Mouse (Mus musculus): ENCODE data around the gene Fcor. TPM values are rescaled to one million over a fixed set of nuclear protein-coding genes. Genes with fewer than 3 reads are reported as not detected.
A peak's percentile ranks its signal among the peaks of the same experiment; 100 is the strongest.

Gene Fcor
- total RNA-seq (2021), result 1 to 10 TPM; 2.5 to 2.9 TPM
- long read RNA-seq, experiment 1, partial matches to known transcripts, result 0 of 1 reads
- long read RNA-seq, experiment 1, other reads (novel, unspliced or antisense), result 0 of 1 reads
- long read RNA-seq, experiment 2, partial matches to known transcripts, result 0 of 2 reads
- long read RNA-seq, experiment 2, other reads (novel, unspliced or antisense), result 0 of 2 reads

- peak; percentile 65 to 76 for DNase-seq (ENCODE audit: low spot score in 2 of 2)
Observed at GRCm38 (mm10) chr8:3671980-3672491, at the start of gene Fcor. Fcor (minus strand) TSS chr8:3672362.

DNA sequence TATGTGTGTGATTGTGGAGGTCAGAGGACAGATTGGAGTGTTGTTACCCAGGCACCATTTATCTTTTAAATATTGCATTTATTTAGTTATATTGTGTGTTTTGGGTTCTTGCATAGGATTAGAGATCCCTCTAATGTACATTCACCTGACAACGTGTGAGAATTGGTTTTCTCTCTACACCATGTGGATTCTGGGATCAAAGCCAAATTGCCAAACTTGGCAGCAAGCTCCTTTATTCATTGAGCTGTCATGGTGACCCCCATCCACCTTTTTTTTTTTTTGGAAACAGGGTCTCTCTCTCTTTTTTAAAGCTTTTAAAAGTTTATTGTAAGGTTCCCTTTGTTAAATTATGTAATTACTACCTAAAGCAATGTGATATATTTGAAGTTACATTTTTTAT is 48.9 kb upstream of the Fcor start:
- DNase-seq (ENCODE audit: low spot score in 2 of 2), result no peak

DNA sequence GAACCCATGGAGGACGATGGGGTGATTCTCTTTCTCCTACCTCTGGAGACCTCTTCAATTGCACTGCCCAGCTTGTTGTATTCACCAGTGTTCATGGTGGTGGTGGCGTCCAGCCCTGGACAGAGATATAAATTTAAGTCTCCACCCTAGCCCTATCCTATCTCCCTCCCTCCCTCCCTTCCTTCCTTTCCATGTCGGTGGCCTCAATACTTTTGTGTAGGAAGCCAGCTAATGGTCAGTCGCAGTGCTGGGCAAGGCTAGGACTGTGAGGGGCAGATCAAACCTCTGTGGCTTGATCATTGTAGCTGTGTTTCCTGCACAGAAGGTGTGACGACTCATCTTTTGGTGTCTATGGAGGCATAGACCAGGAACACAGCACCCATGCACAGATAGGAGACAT is 48.4 kb upstream of the Fcor start, which contains the start of gene Clec4g:
Clec4g (minus strand) TSS at position 101 of the 400 bp plus-strand sequence.
- no peak for DNase-seq (ENCODE audit: low spot score in 2 of 2)

- DNase-seq (ENCODE audit: low spot score in 2 of 2), result peak; percentile 50
Observed at GRCm38 (mm10) chr8:3718559-3718958, 46.4 kb upstream of the Fcor start.

- DNase-seq (ENCODE audit: low spot score in 2 of 2), result no peak
Observed at GRCm38 (mm10) chr8:3717321-3717954, 45.3 kb upstream of the Fcor start.

DNA sequence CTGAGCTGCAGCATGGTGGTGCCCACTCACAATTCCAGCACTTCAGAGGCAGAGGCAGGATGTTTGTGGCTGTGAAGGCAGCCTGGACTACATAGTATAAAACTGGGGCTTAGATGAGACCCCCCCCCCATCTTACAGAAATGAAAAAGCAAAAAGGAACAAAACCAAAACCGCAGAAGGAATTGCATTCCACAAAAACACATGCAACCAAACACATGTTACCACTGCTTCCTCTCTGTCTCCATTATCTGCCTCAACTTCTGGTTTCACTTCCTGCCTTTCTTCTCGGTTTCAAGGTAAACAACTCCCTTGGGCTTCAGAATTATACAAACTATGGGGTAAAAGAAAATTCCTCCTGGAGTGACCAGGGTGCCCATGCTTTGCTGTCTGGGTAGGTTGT is 39.5 kb upstream of the Fcor start:
- no peak for DNase-seq (ENCODE audit: low spot score in 2 of 2)

- no peak for DNase-seq (ENCODE audit: low spot score in 2 of 2)
Observed at GRCm38 (mm10) chr8:3710312-3710711, 38.1 kb upstream of the Fcor start.

GRCm38 (mm10) chr8:3707611-3708010 is 35.4 kb upstream of the Fcor start:
- no peak for DNase-seq (ENCODE audit: low spot score in 2 of 2)

DNA sequence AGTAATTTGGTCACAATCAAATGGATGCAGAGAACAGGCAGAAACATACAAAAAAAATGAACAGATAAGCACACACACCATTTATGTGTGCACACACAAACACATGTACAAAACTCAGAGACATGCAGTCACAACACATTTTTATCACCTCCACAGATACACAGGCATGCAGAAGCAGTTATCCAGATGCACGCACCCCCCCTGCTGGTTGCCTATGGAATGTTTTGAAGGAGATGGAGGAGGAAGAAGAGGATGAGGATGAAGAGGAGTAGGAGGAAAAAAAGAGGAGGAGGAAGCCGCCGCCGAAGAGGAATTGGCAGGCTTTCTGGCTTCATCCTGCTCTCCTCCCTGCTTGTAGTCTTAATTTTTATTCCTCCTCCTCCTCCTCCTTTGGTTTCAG is 33.5 kb upstream of the Fcor start:
- no peak for DNase-seq (ENCODE audit: low spot score in 2 of 2)

DNA sequence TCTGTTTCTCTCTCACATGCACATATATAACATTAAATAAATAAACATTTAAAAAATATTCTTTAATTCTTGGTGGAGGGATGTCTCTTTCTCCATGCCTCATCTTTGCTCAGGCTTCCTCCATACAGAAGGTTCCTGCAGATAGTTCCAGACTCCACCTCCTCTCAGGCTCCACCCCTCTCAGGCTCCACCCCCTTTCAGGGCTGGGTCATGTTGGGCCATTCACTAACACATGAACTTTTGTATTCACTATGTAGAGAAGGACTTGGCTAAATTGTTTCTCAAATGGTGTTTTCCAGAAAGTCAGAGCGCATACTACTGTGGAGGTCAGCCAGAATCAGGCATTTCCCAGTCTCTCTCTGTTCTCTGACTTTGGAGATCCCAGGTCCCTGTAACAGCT is 29.3 kb upstream of the Fcor start:
- DNase-seq (ENCODE audit: low spot score in 2 of 2), result no peak

DNA sequence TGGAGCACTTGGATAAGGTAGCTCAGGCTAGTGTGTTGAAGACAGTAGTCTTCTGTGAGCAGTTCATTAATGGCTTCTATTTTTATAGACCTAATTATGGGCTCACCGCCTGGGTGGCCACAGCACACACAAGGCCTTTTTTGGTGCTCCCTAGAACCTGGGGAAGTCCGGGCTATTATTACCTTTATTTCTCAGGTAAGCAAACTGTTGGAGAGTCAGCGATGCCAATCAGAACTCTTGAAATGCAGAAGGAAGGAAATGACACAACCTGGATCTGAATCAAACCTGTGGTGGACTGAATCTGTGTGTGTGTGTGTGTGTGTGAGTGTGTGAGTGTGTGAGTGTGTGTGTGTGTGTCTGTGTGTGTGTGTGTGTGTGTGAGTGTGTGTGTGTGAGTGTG is 22.0 kb upstream of the Fcor start, which contains the start of gene Fcer2a:
Fcer2a (minus strand) TSS at position 55 of the 400 bp plus-strand sequence.
- no peak for DNase-seq (ENCODE audit: low spot score in 2 of 2)

- no peak for DNase-seq (ENCODE audit: low spot score in 2 of 2)
Observed at GRCm38 (mm10) chr8:3690774-3691173, 18.6 kb upstream of the Fcor start.

- DNase-seq (ENCODE audit: low spot score in 2 of 2), result no peak
Observed at GRCm38 (mm10) chr8:3687537-3687936, 15.4 kb upstream of the Fcor start.

DNA sequence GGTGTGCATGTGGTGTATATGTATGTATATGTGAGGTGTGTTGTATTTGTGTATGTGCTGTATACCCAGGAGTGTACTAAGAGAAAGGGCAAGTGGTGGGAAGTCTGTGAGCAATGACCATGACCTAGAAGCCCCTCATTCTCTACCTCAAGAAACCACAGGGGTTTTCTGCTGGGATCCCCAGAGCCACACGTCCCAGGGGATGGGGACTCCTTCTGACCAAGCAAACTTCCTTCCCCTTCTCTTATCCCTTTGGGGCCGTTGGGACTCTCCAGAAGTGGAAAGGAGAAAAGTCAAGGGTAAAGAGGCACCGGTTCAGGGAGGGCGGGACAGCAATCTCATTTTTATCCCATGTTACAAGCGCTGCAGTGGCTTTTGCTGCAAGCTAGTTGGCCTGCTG is 13.3 kb upstream of the Fcor start:
- no peak for DNase-seq (ENCODE audit: low spot score in 2 of 2)

GRCm38 (mm10) chr8:3684530-3684929 is 12.4 kb upstream of the Fcor start:
- no peak for DNase-seq (ENCODE audit: low spot score in 2 of 2)

DNA sequence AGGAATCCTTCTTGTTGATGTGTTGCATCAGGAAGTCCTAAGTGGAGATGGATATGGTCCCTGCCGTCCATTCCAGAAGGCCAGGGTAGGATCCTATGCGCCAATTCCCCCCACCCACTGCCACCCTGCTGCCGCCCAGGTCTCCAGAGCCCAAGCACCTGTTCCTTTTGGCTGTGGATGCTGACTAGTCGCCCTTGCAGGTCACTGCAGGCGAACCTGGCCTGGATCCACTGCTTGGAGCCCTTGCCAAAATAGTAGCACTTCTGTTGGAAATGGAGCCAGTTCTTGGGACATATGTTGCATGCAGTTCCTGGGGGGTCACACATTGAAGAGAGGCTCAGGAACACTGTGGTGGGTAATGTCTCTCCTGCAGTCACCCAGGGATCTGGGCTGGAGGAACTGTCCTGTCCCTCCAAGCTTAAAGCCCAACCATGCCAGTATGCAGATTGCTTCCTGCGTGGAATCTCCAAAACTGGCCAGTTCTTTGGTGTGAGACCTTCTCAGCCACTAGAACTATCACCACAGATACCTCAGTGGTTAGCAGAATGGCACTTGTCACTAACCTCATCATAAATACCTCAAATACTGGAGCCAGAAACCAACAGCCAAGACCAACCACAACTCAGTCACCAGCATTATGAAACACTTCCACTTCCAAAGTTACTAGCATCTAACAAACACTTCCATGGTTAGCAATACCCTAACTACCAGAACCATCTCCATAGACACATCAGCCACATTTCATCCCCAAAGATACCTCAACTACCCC is 11.4 kb upstream of the Fcor start:
- peak in 1 of 2 experiments; percentile 43 for DNase-seq (ENCODE audit: low spot score in 2 of 2)

- DNase-seq (ENCODE audit: low spot score in 2 of 2), result no peak
Observed at GRCm38 (mm10) chr8:3682435-3682834, 10.3 kb upstream of the Fcor start.

- no peak for DNase-seq (ENCODE audit: low spot score in 2 of 2)
Observed at GRCm38 (mm10) chr8:3679656-3680055, 7.5 kb upstream of the Fcor start.

DNA sequence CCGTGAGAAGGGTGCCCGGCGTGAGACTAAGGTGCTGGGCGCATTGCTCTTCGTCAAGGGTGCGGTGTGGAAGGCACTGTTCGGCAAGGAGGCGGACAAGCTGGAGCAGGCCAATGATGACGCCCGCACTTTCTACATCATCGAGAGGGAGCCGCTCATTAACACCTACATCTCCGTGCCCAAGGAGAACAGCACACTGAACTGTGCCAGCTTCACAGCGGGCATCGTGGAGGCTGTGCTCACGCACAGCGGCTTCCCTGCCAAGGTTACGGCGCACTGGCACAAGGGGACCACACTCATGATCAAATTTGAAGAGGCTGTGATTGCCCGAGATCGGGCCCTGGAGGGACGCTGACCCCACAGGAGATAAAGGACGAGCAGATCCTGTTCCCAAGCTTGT is 7.1 kb upstream of the Fcor start:
- no peak for DNase-seq (ENCODE audit: low spot score in 2 of 2)

- DNase-seq (ENCODE audit: low spot score in 2 of 2), result no peak
Observed at GRCm38 (mm10) chr8:3678831-3679230, 6.7 kb upstream of the Fcor start.

DNA sequence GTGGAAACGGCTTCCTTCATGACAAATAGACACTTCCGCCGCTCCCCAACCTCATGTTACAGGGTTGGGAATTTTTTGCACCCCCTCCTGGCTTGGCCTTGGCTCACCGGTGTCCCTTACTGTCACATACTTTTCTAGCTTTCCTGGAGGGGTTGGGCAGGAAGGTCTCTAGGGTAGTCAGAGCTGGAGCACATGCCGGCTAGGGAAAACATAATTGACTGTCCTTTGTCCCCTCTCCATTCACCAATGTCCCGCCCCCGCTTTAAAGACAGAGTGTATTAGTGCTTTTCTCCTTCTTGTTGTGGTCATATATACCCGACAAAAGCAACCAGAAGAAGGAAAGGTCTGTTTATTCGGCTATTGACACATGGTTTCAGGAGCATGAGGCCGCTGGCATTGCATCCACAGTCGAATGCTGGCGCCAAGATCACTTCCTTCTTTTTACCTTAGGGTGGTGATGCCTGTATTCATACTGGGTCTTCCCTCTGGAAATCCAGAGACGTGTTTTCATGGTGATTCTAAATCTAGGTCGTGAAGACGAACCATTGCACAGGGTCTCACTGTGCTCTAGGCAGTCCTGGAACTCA is 4.9 kb upstream of the Fcor start:
- no peak for DNase-seq (ENCODE audit: low spot score in 2 of 2)
